ENCODE assay signal across 9 mouse cellular contexts in the genomic region with DNA sequence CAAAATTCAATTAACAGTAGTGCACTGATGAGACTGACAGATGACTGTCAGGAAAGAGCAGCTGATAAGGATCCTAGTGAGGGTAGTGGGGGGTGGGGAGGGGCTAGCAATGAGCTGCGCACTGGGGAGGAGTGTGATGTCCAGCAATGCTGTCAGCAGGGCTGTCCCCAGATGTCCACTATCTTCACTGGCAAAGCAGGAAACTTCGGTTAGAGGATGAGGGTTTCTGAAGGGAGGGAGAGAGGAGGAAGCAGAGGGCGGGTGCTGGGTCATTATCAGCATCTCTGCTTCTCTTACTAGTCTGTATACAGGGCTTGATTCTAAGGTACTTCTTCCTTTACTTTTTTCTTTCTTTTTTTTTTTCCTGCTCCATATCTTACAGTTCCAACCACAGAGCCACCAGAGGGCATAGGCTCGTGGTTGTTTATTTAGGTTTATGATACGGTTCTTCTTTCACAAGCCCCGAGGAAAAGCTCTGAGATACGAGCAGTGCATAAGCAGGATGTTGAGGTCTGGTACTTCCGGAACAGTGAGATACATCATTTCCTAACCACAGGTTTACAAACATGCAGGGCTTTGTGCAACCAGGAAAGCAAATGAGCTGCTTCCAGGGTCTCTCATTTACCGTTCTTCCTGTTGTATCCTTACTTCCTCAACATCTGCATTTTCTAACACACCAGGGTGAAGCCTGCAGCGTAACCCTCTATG. TPM values are rescaled to one million over a fixed set of nuclear protein-coding genes. Genes with fewer than 3 reads are reported as not detected.
DNase-seq lines count a peak whose midpoint lies in the region; ATAC-seq and TF ChIP-seq lines count a peak whose summit lies in the region.
"Had no signal": no experiment of that assay in that cellular context is flagged by ENCODE, and none has a peak within 500 bp of the region (broad histone marks: within the 10 kb centered on the region; RNA-seq: fewer than 3 reads in every experiment).

No protein-coding gene starts in this region.

- WGBS in hindbrain, embryonic 15.5 days, result 71% methylated on average over 10 of the region's 10 CpGs
- 62% methylated on average over 10 of the region's 10 CpGs for WGBS in hindbrain, embryonic 11.5 days
- WGBS in intestine, embryonic 16.5 days, result 37% methylated on average over 10 of the region's 10 CpGs
- 65% methylated on average over 10 of the region's 10 CpGs for WGBS in neural tube, embryonic 15.5 days

- H3K36me3 ChIP-seq in hindbrain, embryonic 15.5 days, result no peaks in the 10 kb centered on the region
- no peaks in the 10 kb centered on the region for H3K36me3 ChIP-seq in hindbrain, embryonic 11.5 days (ENCODE audit: control insufficient read depth, insufficient read depth, low read length)
- H3K36me3 ChIP-seq in ES-Bruce4 (ENCODE audit: control insufficient read depth, insufficient read depth, low read length, poor library complexity, severe bottlenecking), result no peaks in the 10 kb centered on the region
- no peaks in the 10 kb centered on the region for H3K36me3 ChIP-seq in intestine, embryonic 16.5 days (ENCODE audit: control insufficient read depth, insufficient read depth, low read length)
- no peaks in the 10 kb centered on the region for H3K36me3 ChIP-seq in neural tube, embryonic 15.5 days
- H3K36me3 ChIP-seq: limb, embryonic 12.5 days had no signal

- DNase-seq in hindbrain, embryonic 11.5 days (ENCODE audit: low spot score), result no peak
- DNase-seq in cerebellum, postnatal 36 days, result no peak
- no peak for DNase-seq in left cerebral cortex, postnatal 4 days

- TF ChIP-seq EP300 in ES-Bruce4 (IDR thresholded peaks at IDR 0.05; ENCODE audit: insufficient read depth, low read depth, low read length), result no peak

- no peak overlapping the region for H3K4me3 ChIP-seq in hindbrain, embryonic 15.5 days
- no peak overlapping the region for H3K4me3 ChIP-seq in hindbrain, embryonic 11.5 days (ENCODE audit: low read depth, low read length)
- peak overlapping the region; percentile 8 for H3K4me3 ChIP-seq in ES-Bruce4 (ENCODE audit: low read depth, low read length)
- H3K4me3 ChIP-seq in intestine, embryonic 16.5 days (ENCODE audit: low read length), result no peak overlapping the region
- H3K4me3 ChIP-seq in neural tube, embryonic 15.5 days (replicated peaks), result no peak overlapping the region
- H3K4me3 ChIP-seq: limb, embryonic 12.5 days had no signal

- H3K27ac ChIP-seq in hindbrain, embryonic 15.5 days (replicated peaks), result no peak overlapping the region
- no peak overlapping the region for H3K27ac ChIP-seq in hindbrain, embryonic 11.5 days (ENCODE audit: low read depth, low read length)
- no peak overlapping the region for H3K27ac ChIP-seq in ES-Bruce4 (ENCODE audit: insufficient read depth, low read length)
- H3K27ac ChIP-seq in intestine, embryonic 16.5 days (ENCODE audit: low read length), result no peak overlapping the region; the same call in 1 of the 2 replicates
- no peak overlapping the region for H3K27ac ChIP-seq in neural tube, embryonic 15.5 days (replicated peaks)
- H3K27ac ChIP-seq: limb, embryonic 12.5 days had no signal

- H3K9me3 ChIP-seq in hindbrain, embryonic 15.5 days, result no peaks in the 10 kb centered on the region
- H3K9me3 ChIP-seq in hindbrain, embryonic 11.5 days (ENCODE audit: control insufficient read depth, low read length), result no peaks in the 10 kb centered on the region
- H3K9me3 ChIP-seq in ES-Bruce4 (replicated peaks; ENCODE audit: control insufficient read depth, insufficient read depth, low read length, poor library complexity, severe bottlenecking), result no peaks in the 10 kb centered on the region
- no peaks in the 10 kb centered on the region for H3K9me3 ChIP-seq in intestine, embryonic 16.5 days (ENCODE audit: control insufficient read depth, low read length)
- no peaks in the 10 kb centered on the region for H3K9me3 ChIP-seq in neural tube, embryonic 15.5 days (replicated peaks)
- H3K9me3 ChIP-seq: limb, embryonic 12.5 days had no signal

- no peak for TF ChIP-seq POLR2A in ES-Bruce4 (IDR thresholded peaks at IDR 0.05; ENCODE audit: insufficient read depth, low read length)

- intact Hi-C loops in left cerebral cortex, postnatal 4 days (cut with DNase I), result no loop called here

- H3K9ac ChIP-seq in hindbrain, embryonic 15.5 days, result no peak overlapping the region
- H3K9ac ChIP-seq in hindbrain, embryonic 11.5 days (ENCODE audit: low read depth, low read length), result no peak overlapping the region
- no peak overlapping the region for H3K9ac ChIP-seq in ES-Bruce4 (ENCODE audit: low read depth, poor library complexity, severe bottlenecking)
- no peak overlapping the region for H3K9ac ChIP-seq in intestine, embryonic 16.5 days (ENCODE audit: low read depth, low read length)
- no peak overlapping the region for H3K9ac ChIP-seq in neural tube, embryonic 15.5 days (replicated peaks)
- H3K9ac ChIP-seq: limb, embryonic 12.5 days had no signal

- no peaks in the 10 kb centered on the region for H3K27me3 ChIP-seq in hindbrain, embryonic 15.5 days
- H3K27me3 ChIP-seq in hindbrain, embryonic 11.5 days (ENCODE audit: control insufficient read depth, insufficient read depth, low read length), result no peaks in the 10 kb centered on the region
- no peaks in the 10 kb centered on the region; the same call in 1 of the 2 replicates for H3K27me3 ChIP-seq in ES-Bruce4 (ENCODE audit: control insufficient read depth, insufficient read depth, low read length, poor library complexity, severe bottlenecking)
- H3K27me3 ChIP-seq in intestine, embryonic 16.5 days (replicated peaks; ENCODE audit: control insufficient read depth, insufficient read depth, low read length), result no peaks in the 10 kb centered on the region
- no peaks in the 10 kb centered on the region for H3K27me3 ChIP-seq in neural tube, embryonic 15.5 days (replicated peaks)
- H3K27me3 ChIP-seq: limb, embryonic 12.5 days had no signal

- H3K4me1 ChIP-seq in hindbrain, embryonic 15.5 days (replicated peaks), result no peaks in the 10 kb centered on the region
- no peaks in the 10 kb centered on the region for H3K4me1 ChIP-seq in hindbrain, embryonic 11.5 days (replicated peaks; ENCODE audit: control insufficient read depth, insufficient read depth, low read length)
- H3K4me1 ChIP-seq in ES-Bruce4 (ENCODE audit: control insufficient read depth, insufficient read depth, low read length), result no peaks in the 10 kb centered on the region
- no peaks in the 10 kb centered on the region for H3K4me1 ChIP-seq in intestine, embryonic 16.5 days (ENCODE audit: control insufficient read depth, insufficient read depth, low read length)
- no peaks in the 10 kb centered on the region for H3K4me1 ChIP-seq in neural tube, embryonic 15.5 days
- H3K4me1 ChIP-seq: limb, embryonic 12.5 days had no signal

- H3K4me2 ChIP-seq in hindbrain, embryonic 15.5 days, result no peak overlapping the region
- no peak overlapping the region for H3K4me2 ChIP-seq in hindbrain, embryonic 11.5 days (replicated peaks; ENCODE audit: low read depth, low read length)
- H3K4me2 ChIP-seq in intestine, embryonic 16.5 days (ENCODE audit: low read depth, low read length), result 0 out of 2 replicates have a peak overlapping the region, but pooled peaks have one; percentile 19
- peak overlapping the region; percentile 17; the same call in 1 of the 2 replicates for H3K4me2 ChIP-seq in neural tube, embryonic 15.5 days
- H3K4me2 ChIP-seq: limb, embryonic 12.5 days had no signal

- no peak for TF ChIP-seq CTCF in ES-Bruce4 (IDR thresholded peaks at IDR 0.05; ENCODE audit: low read depth, low read length)

- ATAC-seq in hindbrain, embryonic 15.5 days (ENCODE audit: low FRiP score, low read depth), result 0 out of 2 replicates have a peak, but pooled peaks have one; percentile 19
- ATAC-seq in hindbrain, embryonic 11.5 days (ENCODE audit: low FRiP score), result no peak
- ATAC-seq in intestine, embryonic 16.5 days, result no peak; the same call in 1 of the 2 replicates
- ATAC-seq in neural tube, embryonic 15.5 days (ENCODE audit: low FRiP score), result no peak
- no peak for ATAC-seq in erythroid progenitor cell, adult 5-6 weeks (replicated peaks; ENCODE audit: low FRiP score, poor library complexity, severe bottlenecking)

RNA-seq across cellular contexts. Expression of a gene that starts 9.0 kb away (rescaled TPM):
- polyA plus RNA-seq in hindbrain, embryonic 15.5 days (2015; fragmentation: Nextera tagmentation; extraction: Ambion mirVana), result 77.2 and 82.2 TPM in 2 replicates
- 45.7 and 62.4 TPM in 2 replicates for polyA plus RNA-seq in hindbrain, embryonic 11.5 days (2014; fragmentation: Nextera tagmentation; extraction: Ambion mirVana)
- 34.2 and 38.2 TPM in 2 replicates for polyA plus RNA-seq in ES-Bruce4 (2011; ENCODE audit: insufficient read depth, insufficient read length, low read depth, missing spikeins)
- 34.3 and 37.1 TPM in 2 replicates for polyA plus RNA-seq in intestine, embryonic 16.5 days (2015; fragmentation: Nextera tagmentation; extraction: Ambion mirVana)
- 73.9 and 75.2 TPM in 2 replicates for polyA plus RNA-seq in neural tube, embryonic 15.5 days (2015; fragmentation: Nextera tagmentation; extraction: Ambion mirVana)
- 100 to 1,000 TPM; 121 to 137 TPM for total RNA-seq in left cerebral cortex, postnatal 4 days (2021)
- 85.8 and 156 TPM in 2 replicates for total RNA-seq in erythroid progenitor cell, adult 5-6 weeks (2015; ENCODE audit: low replicate concordance)
- total RNA-seq in erythroid progenitor cell, adult 5-6 weeks (2017; ENCODE audit: low replicate concordance), result 68.2 and 75.4 TPM in 2 replicates

Comparison
In these comparisons a context has a peak if more than half of its experiments do, and no peak if none do; other contexts are left out.
1. H3K4me2 ChIP-seq: peak in intestine, embryonic 16.5 days (single experiment) and neural tube, embryonic 15.5 days (single experiment); none in hindbrain, embryonic 15.5 days (single experiment) and hindbrain, embryonic 11.5 days (single experiment).